Mouse (Mus musculus) ZHBTc4 (cell line): ENCODE measurements around the gene Tub.

Source experiments
- DNase-seq: peaks from one replicate; pipeline ENCODE4 v3.0.0-alpha.2; 2011; ENCODE audit warnings: low read depth, low spot score

The Tub gene

DNA sequence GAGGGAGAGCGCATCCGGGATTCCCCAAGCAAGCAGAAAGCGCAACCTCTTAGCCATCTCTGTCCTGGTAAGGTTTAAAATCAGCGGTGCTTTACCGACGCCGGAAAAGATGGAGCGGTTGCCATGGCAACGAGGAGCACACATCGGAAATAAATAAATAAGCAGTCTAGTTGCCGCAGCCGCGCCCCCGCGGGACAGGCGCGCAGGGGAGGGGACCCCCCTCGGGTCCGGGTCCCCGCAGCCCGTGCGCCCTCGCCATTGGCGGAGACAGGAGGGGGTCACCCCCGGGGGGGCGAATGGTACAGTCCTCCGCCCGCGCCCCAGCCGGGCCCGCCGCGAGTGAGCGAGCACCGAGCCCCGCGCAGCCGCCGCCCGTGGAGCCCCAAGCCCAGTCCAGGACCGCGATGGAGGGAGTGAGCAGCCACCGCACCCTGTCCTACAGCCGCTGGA, at the start of gene Tub:
Gene Tub, plus strand, starts transcription at position 27 of the 450 bp plus-strand sequence.
- DNase-seq: peak; percentile 86

DNA sequence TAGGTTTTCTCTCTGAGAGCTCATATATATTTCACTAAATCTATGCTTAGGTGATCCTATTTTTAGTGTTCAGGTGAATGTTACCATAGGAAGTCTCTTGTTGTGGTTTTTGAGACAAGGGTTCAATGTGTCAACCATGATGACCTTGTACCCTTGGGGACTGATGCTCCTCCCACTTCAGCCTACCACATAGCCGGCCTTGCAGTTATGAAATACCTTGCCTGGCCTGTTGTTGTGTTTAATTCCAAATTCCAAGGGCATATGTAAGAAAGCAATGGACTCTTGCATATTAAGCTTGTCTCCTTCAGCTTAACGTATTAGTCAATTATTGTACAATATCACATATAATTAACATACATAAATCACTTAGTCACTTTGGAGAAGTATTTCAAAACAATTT, 46.2 kb upstream of the Tub start:
- no peak for DNase-seq

DNA sequence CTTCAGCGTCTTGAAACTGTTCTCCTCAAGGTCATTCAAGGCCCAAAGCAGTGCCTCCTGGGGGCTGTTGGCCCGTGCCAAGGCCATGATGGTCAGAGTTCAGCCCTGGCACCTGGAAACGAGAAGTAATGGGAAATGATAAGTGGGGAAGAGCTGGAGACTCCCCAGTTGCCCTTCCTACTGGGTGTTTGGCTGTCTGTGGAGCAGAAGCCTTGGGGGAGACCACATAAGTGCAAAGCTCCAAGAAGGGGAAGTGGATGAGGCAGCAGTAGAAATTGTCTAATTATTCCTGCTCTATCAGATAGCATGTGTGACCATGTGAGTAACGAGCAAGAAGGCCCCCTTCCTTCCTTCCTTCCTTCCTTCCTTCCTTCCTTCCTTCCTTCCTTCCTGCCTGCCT, 23.1 kb upstream of the Tub start:
- no peak for DNase-seq

DNA sequence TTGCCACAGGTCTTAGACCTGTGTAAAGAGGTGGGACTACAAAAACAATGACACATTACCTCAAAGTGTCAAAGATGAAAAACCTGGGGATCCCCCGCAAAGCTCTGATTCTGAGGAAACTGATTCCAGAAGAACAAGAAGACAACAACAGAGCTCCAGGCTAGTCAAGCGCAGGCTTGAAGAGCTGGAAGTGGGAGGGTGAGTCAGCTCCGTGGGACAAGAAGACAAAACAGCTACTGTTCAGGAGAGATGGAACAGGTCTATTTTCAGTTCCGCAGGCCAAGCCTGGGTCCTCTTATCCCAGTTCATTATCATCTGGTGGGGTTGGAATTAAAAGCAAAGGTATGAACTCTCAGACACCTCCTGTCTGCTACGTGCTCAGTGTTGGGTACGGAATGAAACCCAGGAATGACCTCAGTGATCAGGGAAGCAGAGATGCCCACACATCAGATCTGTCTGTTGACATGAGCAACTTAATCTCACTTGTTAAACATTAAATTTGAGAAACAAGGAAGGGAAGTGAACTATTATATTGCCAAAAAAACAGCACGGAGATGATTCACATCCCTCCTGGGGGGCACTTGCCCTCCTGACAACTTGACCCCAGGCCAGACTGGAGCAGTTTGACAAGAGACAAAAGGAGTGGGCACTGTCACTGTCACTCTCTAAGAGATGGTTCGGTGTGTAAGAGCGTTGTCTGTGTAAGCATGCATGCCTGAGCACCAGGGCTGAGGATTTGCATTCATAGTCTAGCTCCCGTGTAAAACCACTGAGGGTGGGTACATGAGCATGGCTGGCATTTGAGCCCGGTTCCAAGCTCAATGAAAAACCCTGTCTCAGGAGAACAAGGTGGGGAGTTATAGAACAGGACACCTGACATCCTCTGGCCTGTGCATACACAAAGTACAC, 21.6 kb upstream of the Tub start:
- no peak for DNase-seq

DNA sequence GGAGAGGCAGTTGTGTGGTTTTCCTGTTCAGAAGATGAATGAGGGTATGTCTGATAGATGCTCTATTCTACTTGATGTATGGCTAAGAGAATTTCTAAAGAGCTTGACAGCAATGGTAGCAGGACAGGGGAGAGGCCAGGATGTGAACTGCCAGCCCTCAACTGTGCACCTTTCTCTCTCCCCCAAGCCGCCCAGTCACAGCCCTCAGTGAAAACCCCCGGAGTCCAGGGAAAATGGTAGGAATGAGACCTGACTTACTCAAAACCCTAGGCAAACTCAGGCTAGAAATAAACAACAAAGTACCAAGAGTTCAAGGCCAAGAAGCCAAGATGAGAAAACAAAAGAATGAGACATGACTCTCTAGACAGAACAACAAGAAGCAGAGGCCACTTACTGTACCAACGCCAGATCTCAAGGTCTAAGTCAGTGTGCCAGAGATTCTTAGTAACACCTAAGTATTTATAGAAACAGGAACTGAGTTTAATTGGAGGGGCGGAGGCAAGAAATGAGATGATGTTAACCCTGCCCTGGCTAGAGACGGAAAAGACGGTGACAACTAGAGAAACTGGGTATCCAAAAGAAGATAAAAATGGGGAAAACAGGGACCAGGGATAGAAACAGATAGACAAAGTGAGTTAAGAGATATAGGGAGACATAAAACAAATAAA, 20.3 kb upstream of the Tub start, which contains the start of gene Nlrp10:
Gene Nlrp10, minus strand, starts transcription at position 453 of the 668 bp plus-strand sequence.
- DNase-seq: no peak

DNA sequence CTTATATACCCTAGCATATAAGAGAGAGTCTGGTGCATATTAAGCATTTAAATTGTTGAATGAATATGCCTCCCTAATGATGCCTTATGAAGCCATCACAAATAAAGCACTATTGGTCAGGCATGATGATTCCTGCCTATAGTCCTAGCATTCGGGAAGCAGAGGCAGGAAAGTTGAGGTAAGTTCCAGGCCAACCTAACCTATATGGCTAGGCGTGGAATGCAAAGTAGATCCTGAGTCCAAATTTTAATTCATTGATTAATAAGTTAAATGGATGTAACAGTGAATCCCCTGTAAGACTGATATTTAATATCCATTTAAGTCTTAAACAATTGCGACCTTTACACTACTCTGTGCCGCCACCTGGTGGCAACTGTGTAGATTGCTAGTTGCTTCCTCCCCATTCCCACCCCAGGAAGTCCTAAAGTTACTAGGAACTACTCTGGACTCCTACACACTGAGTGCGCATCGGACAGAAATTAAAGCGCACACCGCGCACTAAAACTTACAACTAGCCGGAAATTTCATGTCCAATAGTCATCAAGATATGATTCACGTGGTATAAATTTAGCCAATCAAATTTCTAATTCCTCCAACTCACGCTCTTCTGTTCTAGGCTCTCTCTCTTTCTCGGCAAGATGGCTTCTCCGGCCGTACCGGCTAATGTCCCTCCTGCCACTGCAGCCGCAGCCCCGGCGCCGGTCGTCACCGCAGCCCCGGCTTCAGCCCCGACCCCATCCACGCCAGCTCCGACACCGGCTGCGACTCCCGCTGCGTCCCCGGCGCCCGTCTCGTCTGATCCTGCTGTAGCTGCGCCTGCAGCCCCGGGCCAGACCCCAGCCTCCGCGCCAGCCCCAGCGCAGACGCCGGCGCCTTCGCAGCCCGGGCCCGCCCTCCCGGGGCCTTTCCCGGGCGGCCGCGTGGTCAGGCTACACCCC, 16.1 kb upstream of the Tub start, which contains the start of gene Eif3f:
Gene Eif3f, plus strand, starts transcription at position 624 of the 938 bp plus-strand sequence.
- peak; percentile 98 for DNase-seq

DNA sequence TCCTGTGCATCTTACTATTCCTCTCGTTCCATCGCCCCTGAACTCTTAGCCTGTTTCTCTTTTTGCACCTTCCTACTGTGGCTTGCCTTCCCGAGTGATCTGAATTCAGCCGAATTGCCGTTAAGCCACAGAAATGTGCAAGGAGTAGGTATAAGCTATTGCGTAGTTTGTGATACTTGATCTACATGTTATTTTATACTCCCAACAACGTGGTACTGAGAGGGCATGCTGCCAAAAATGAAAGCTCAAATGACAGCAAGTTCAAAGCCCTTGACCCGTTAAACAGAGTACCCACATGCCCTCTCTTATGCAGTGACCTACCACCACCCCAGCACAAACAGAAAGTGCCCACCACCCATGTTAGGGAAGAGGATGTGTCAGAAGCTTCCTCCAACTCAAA, 15.3 kb upstream of the Tub start:
- DNase-seq: no peak

DNA sequence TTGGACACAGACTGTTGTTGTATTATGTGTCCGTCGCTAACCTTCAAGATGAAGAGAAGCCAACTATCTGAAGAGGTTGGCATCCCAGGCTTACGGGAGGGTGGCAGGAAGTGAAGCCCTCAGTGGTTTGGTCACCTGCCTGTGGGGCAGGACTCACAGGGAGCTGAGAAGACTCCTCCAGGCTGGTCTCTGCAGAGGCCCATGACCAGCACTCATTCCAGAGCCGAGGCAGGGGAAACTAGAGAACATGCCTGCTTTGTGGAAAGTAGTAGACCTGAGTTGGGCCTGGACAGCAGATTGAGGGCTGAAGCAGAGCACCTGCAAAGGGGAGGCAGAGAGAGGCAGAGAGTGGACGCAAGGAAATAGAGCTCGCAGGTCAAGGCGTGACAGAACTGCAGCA, 14.7 kb upstream of the Tub start:
- DNase-seq: no peak

DNA sequence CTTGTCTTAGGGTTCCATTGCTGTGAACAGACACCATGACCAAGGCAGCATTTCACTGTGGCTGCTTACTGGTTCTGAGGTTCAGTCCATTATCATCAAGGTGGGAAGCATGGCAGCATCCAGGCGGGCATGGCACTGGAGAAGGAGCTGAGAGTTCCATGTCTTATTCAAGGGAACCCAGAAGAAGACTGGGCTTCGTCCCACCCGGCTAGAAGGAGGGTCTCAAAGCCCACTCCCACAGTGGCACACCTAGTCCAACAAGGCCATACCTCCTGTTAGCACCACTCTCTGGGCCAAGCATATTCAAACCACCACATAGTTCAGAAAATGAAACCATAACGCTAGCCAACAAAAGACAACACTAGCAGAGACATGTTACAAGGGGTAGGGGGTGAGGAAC, 13.5 kb upstream of the Tub start:
- no peak for DNase-seq

DNA sequence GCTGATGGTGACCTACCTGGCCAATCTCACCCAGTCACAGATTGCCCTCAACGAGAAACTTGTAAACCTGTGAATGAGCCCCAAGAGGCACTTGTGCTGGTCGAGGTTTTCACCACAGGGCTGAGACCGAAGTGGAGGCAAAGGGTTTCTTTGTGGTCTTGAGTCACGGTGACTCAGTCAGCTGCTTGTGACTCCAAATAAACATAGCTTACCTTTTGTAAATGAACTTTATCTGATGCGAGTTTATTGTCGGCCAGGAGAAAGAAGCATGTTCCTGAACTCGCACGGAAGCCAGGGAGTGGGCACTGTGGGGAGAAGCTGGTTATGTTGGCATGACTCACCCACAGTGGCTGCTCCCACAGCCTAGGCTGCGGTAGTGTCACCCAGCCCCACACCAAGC, 8.7 kb upstream of the Tub start:
- no peak for DNase-seq

DNA sequence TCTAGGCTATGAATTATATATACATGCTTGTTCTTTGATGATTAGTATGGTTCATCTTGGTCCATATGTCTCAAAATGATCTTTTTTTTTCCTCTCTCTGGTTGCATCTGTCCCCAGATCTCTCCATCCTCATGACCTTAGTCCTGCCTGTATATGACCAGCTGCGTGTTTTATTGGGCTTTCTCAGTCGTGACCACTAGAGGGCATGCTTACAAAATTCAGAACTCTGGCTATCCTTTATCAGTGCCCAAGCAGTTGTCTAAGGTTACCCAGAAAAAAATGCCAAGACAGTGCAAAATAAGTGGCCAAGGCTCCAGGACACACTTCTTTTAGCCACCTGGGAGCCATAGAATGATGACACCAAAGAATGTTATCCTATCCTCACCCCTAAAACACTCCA, 6.1 kb upstream of the Tub start:
- DNase-seq: peak; percentile 75

DNA sequence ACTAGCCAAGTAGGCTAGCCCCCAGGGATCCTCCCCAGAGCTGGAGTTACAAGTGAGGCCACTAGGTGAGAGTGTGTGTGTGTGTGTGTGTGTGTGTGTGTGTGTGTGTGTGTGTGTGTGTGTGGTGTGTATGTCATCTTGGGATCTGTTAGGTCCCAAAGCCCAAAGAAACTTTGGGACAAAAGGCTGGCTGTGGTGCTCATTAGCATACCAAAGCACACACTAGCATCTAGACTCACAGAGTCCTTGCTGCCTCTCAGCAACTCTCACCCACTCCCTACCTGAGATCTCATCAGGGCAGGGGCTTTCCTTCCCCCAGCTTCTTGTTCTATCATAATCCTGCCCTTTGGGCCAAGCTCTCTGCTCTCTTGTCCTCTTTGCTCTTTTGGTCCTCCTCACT, 1.5 kb upstream of the Tub start:
- DNase-seq: peak; percentile 52

DNA sequence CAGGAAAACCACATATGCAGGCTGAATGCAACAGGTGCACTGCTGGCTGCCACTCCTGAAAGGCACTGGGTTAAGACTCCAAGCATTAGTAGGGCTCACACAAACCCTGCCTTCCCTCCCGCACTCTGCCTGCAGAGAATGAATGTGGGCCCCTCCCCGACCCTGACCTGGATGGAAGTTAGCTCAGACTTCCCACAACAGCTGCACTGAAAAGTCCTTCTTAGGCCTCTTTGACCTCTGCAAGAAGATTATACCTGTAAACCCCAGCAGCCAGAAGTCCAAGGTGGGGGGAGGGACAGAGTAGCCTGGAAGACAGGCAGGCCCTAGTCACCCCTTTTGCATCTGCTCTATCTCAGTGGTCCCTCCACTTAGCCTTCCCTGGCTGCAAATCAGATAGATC, 837 bp upstream of the Tub start:
- peak; percentile 38 for DNase-seq

DNA sequence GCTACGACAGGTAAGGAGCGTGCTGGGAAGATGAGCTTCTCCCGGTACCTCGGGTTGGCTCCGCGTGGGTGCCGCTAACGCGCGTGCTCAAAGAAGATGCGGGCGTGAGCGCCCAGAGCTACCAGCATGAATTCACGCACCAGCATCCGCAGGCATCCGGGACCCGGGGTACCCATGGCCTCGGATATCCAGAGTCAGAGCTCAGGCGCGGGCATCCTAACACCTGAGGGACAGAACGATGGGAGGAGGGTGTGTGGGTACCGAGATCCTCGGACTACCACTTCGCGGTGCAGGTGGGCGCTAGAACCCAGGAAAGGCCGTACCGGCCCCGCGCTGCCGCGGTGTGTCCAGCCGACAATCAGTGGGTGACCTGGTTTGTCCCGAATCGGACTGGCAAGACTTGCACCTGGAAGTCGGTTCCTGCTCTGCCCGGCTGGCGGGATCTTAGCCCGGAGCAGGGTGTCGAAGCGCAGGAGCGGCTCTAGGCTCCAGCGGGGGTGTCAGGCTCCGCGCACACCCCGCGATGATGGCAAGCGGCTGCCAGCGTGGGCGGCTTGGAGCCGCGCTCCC, 709 bp downstream of the Tub start:
- DNase-seq: peak; percentile 35

DNA sequence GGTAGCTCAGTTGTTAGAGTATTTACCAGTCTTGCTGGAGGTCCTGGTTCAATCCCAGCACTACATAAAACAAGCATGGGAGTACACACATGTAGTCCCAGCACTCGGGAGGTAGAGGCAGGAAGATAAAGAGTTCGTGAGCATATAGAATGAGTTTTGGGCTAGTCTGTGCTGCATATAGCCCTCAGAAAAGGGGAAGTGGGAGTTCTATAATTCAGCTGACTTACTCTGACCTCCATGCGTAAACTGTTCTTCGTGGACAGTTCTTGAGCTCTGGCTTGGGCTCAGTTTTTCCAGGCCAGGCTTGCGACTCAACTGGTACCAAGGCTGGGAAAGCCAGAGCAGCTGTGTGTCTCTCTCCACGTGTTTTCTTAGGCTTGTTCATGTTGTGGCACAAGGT, 2.7 kb downstream of the Tub start:
- DNase-seq: no peak

DNA sequence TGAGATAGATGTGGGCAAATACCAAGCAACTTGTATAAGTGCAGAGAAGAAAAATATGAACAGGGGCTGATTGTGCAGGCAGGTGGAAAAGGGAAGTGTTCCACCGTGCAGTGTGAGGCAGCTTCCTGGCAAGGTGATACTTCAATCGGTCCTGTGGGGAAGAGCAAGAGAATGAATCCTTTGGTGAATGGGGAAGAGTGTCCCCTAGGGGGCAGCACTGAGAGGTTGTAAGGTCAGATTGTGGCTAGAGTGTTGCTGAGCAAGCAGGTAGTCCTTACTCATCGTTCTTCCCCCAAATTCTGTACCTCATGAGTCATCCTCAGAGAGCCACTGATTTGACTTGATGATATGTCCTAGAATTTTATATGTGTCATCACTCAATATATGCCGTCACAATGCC, 4.0 kb downstream of the Tub start:
- DNase-seq: peak; percentile 85

DNA sequence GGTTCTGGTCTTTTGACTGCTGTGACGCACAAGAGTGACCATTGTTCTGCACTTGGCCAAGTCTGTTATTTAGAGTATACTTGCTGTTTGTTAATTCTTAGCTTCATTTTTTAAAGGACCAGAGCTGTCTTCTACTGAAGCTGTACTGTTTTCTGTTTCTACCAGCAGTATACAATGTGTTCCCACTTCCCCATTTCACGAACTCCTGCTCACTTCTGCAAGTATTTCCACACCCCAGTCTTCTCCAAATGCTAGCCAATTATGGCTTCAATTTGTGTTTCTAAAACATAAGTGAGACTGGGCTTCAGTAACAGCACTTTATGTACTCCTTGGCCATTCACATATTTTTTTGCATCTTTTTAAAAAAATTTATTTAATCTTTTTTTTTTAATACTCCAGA, 7.6 kb downstream of the Tub start:
- no peak for DNase-seq

DNA sequence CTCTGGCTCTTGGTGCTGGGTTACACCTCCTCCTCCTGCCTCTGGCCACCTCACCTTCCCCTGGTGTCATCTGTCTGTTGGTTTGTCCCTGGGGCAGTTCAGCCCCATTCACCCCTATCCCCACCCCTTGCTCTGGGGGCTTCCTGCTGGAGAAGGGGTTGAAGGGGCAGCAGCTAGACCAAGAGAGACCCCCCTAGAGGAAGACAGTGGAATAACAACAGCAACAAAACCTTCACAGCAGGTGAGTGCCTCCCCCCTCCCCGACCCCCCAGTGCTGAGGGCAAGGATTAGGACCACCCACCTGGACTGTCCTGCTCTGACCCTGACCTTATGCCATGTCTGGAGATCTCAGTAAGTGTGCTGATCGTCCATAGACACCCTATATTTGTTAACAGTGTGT, 15.8 kb downstream of the Tub start:
- DNase-seq: peak; percentile 26

DNA sequence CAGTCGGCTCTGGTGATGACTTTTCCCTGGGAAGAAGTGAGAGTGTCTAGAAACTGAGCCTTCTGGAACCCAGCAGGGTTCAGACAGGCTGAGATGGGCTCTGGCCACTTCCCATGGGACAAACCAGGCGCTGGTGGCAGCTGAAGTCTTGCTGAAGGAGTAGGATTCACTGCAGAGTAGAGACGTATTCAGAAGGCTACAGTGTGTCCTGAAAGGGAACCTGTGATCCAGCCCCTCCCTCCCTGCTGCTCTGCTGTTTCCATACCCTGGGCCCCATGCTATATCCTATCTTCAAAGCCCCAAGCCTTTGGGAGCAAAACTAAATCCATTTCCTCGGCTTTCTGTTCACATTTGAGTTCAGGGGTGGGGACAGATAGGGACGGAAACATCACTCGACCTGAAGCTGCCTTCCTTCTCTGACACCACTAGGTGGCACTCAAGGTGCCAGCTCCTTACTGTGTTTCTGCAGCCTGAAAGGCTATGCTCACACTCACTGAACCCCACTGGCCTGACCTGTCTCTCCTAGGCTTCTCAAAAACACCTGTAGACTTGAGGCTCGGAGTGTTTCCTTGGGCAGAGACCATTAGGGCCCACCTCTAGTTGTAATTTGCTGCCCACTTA, 16.7 kb downstream of the Tub start:
- DNase-seq: peak; percentile 80

DNA sequence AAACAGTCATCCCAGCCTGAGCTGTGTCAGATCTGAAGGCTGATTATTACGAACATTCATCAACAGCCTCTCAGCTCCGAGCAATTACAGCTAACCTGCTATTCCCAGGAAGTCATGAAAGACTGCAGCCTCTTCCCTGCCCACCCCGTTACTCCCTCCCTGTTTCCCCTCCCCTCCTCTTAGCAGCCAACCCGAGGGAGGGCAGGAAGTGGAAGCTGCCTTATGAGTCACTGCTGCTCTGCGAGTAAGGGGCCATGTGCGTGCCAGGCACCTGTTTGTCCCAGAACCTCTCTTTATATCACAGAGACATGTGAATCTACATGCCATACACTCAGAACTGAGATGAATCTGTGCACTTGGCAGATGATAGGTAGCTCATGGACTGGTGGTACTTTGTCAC, 18.1 kb downstream of the Tub start:
- DNase-seq: no peak

DNA sequence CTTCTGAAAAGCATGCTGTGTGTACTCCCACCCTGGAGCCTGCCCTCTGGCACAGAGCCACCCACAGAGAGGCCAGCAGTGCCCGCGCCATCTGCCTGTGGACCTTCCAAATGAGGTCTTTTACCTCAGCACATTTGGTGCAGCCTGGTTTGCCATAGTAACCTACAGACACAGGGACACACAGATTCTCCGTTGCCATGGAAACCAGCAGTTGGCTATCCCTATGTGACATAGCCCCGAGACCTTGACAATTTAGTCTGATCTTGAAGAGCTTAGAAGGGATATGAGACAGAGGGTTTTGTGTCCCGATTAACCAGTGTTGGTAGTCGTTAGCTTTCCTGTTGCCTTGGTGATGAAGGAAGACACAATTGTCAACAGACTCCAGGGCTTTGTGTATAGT, 22.1 kb downstream of the Tub start:
- DNase-seq: peak; percentile 37
